Mouse (Mus musculus): ENCODE results near the gene Polrmt. TPM values are rescaled to one million over a fixed set of nuclear protein-coding genes. Genes with fewer than 3 reads are reported as not detected.
"Not testable (repeated sequence)": the region's sequence is repeated elsewhere in the genome, so short reads cannot be mapped to it uniquely, and the experiment has no call there.

Gene Polrmt
- polyA plus RNA-seq, 1 experiment from 2014 or later: 54.0 TPM

GRCm38 (mm10) chr10:79759675-79760074, 13.3 kb upstream of the Polrmt start:
- 96% methylated on average over 1 of the region's 1 CpGs for WGBS
- H3K9ac ChIP-seq (replicated peaks); H3K9me3 ChIP-seq; H3K27me3 ChIP-seq; ATAC-seq (ENCODE audit: insufficient number of reproducible peaks, insufficient read depth, low FRiP score, low TSS enrichment, low read depth); H3K4me3 ChIP-seq (replicated peaks); H3K4me2 ChIP-seq; H3K27ac ChIP-seq: not testable (repeated sequence)
- Histone ChIP-seq H3K4me1 (replicated peaks) (peaks cover 15% of the 10 kb centered on the region), H3K36me3 (peaks cover 77% of the 10 kb centered on the region)

- Histone ChIP-seq H3K36me3 (peaks cover 60% of the 10 kb centered on the region), H3K4me2 (no peak overlapping the region), H3K9ac (replicated peaks) (no peak overlapping the region), H3K4me3 (replicated peaks) (no peak overlapping the region), H3K27ac (no peak overlapping the region), H3K4me1 (replicated peaks) (peaks cover 10% of the 10 kb centered on the region), H3K27me3 (no peaks in the 10 kb centered on the region), H3K9me3 (no peaks in the 10 kb centered on the region)
- 88% methylated on average over 24 of the region's 24 CpGs for WGBS
- ATAC-seq (ENCODE audit: insufficient number of reproducible peaks, insufficient read depth, low FRiP score, low TSS enrichment, low read depth): no peak
These were observed 10.3 kb upstream of the Polrmt start for GRCm38 (mm10) chr10:79756660-79757059.

- H3K36me3 ChIP-seq: peaks cover 52% of the 10 kb centered on the region
- no peak overlapping the region for H3K27ac ChIP-seq
- 78% methylated on average over 3 of the region's 3 CpGs for WGBS
- H3K9ac ChIP-seq (replicated peaks): 0 out of 2 replicates have a peak overlapping the region, but pooled peaks have one; percentile 8
- no peak for ATAC-seq (ENCODE audit: insufficient number of reproducible peaks, insufficient read depth, low FRiP score, low TSS enrichment, low read depth)
- H3K4me3 ChIP-seq (replicated peaks): no peak overlapping the region
- peaks cover 10% of the 10 kb centered on the region for H3K4me1 ChIP-seq (replicated peaks)
- no peak overlapping the region for H3K4me2 ChIP-seq
- H3K27me3 ChIP-seq: no peaks in the 10 kb centered on the region
- H3K9me3 ChIP-seq: no peaks in the 10 kb centered on the region
These were observed 9.5 kb upstream of the Polrmt start for GRCm38 (mm10) chr10:79755854-79756253.

GRCm38 (mm10) chr10:79754856-79755516, 8.6 kb upstream of the Polrmt start, which contains the start of gene Fgf22:
TSS of gene Fgf22 (plus strand) at chr10:79755076.
- Histone ChIP-seq H3K9me3 (no peaks in the 10 kb centered on the region), H3K27ac (no peak within 1 kb of the TSS), H3K4me2 (peak within 1 kb of the TSS; percentile 81), H3K9ac (replicated peaks) (peak within 1 kb of the TSS; percentile 47), H3K27me3 (no peaks in the 10 kb centered on the region), H3K4me3 (replicated peaks) (peak within 1 kb of the TSS; percentile 40), H3K4me1 (replicated peaks) (peaks cover 10% of the 10 kb centered on the region), H3K36me3 (peaks cover 43% of the 10 kb centered on the region)
- ATAC-seq (ENCODE audit: insufficient number of reproducible peaks, insufficient read depth, low FRiP score, low TSS enrichment, low read depth): peak; percentile 76; the same call in 1 of the 2 replicates
- WGBS: 1% methylated on average over 36 of the region's 36 CpGs

- WGBS: 83% methylated on average over 6 of the region's 6 CpGs
- Histone ChIP-seq H3K36me3 (peaks cover 11% of the 10 kb centered on the region), H3K9ac (replicated peaks) (no peak overlapping the region), H3K4me2 (no peak overlapping the region), H3K4me3 (replicated peaks) (no peak overlapping the region), H3K9me3 (no peaks in the 10 kb centered on the region), H3K27ac (no peak overlapping the region), H3K4me1 (replicated peaks) (peaks cover 6% of the 10 kb centered on the region), H3K27me3 (no peaks in the 10 kb centered on the region)
- ATAC-seq (ENCODE audit: insufficient number of reproducible peaks, insufficient read depth, low FRiP score, low TSS enrichment, low read depth): no peak
These were observed 2.1 kb upstream of the Polrmt start for GRCm38 (mm10) chr10:79748496-79748895.

- WGBS: 25% methylated on average over 6 of the region's 6 CpGs
- H3K36me3 ChIP-seq: peaks cover 27% of the 10 kb centered on the region
- no peak overlapping the region for H3K9ac ChIP-seq (replicated peaks)
- peak; percentile 35; the same call in 1 of the 2 replicates for ATAC-seq (ENCODE audit: insufficient number of reproducible peaks, insufficient read depth, low FRiP score, low TSS enrichment, low read depth)
- H3K27ac ChIP-seq: no peak overlapping the region
- H3K4me2 ChIP-seq: peak overlapping the region; percentile 58
- peak overlapping the region; percentile 56 for H3K4me3 ChIP-seq (replicated peaks)
- peaks cover 6% of the 10 kb centered on the region for H3K4me1 ChIP-seq (replicated peaks)
- no peaks in the 10 kb centered on the region for H3K27me3 ChIP-seq
- H3K9me3 ChIP-seq: no peaks in the 10 kb centered on the region
These were observed 382 bp upstream of the Polrmt start for GRCm38 (mm10) chr10:79746774-79747151.

- 88% methylated on average over 3 of the region's 3 CpGs for WGBS
- H3K36me3 ChIP-seq: peaks cover 41% of the 10 kb centered on the region
- no peaks in the 10 kb centered on the region for H3K27me3 ChIP-seq
- H3K9ac ChIP-seq (replicated peaks): no peak overlapping the region
- no peak for ATAC-seq (ENCODE audit: insufficient number of reproducible peaks, insufficient read depth, low FRiP score, low TSS enrichment, low read depth)
- H3K27ac ChIP-seq: no peak overlapping the region
- peaks cover 8% of the 10 kb centered on the region for H3K9me3 ChIP-seq
- peaks cover 6% of the 10 kb centered on the region for H3K4me1 ChIP-seq (replicated peaks)
- H3K4me3 ChIP-seq (replicated peaks): peak overlapping the region; percentile 56
- peak overlapping the region; percentile 58 for H3K4me2 ChIP-seq
These were observed 970 bp downstream of the Polrmt start for GRCm38 (mm10) chr10:79745411-79745810.

GRCm38 (mm10) chr10:79743650-79744365, 2.6 kb downstream of the Polrmt start:
- H3K4me1 ChIP-seq (replicated peaks): peaks cover 6% of the 10 kb centered on the region
- no peaks in the 10 kb centered on the region for H3K27me3 ChIP-seq
- H3K9ac ChIP-seq (replicated peaks): no peak overlapping the region
- H3K9me3 ChIP-seq: peaks cover 24% of the 10 kb centered on the region
- ATAC-seq (ENCODE audit: insufficient number of reproducible peaks, insufficient read depth, low FRiP score, low TSS enrichment, low read depth): no peak
- no peak overlapping the region for H3K27ac ChIP-seq
- H3K4me3 ChIP-seq (replicated peaks): no peak overlapping the region
- WGBS: 93% methylated on average over 15 of the region's 15 CpGs
- H3K36me3 ChIP-seq: peaks cover 57% of the 10 kb centered on the region
- H3K4me2 ChIP-seq: no peak overlapping the region

- 93% methylated on average over 11 of the region's 11 CpGs for WGBS
- no peak for ATAC-seq (ENCODE audit: insufficient number of reproducible peaks, insufficient read depth, low FRiP score, low TSS enrichment, low read depth)
These were observed 3.2 kb downstream of the Polrmt start for GRCm38 (mm10) chr10:79743161-79743560.

GRCm38 (mm10) chr10:79740863-79741262, 5.5 kb downstream of the Polrmt start:
- Histone ChIP-seq H3K4me2 (no peak overlapping the region), H3K9ac (replicated peaks) (no peak overlapping the region), H3K27me3 (peaks cover 18% of the 10 kb centered on the region), H3K36me3 (peaks cover 86% of the 10 kb centered on the region), H3K4me3 (replicated peaks) (no peak overlapping the region), H3K4me1 (replicated peaks) (peaks cover 6% of the 10 kb centered on the region), H3K9me3 (peaks cover 54% of the 10 kb centered on the region), H3K27ac (no peak overlapping the region)
- 77% methylated on average over 11 of the region's 11 CpGs for WGBS
- no peak for ATAC-seq (ENCODE audit: insufficient number of reproducible peaks, insufficient read depth, low FRiP score, low TSS enrichment, low read depth)

More at GRCm38 (mm10) chr10:79743161-79743560, 3.2 kb downstream of the Polrmt start:
- Histone ChIP-seq H3K4me2 (no peak overlapping the region), H3K27ac (no peak overlapping the region), H3K9me3 (peaks cover 31% of the 10 kb centered on the region), H3K36me3 (peaks cover 63% of the 10 kb centered on the region), H3K4me3 (replicated peaks) (no peak overlapping the region), H3K9ac (replicated peaks) (no peak overlapping the region), H3K27me3 (no peaks in the 10 kb centered on the region), H3K4me1 (replicated peaks) (peaks cover 6% of the 10 kb centered on the region)

- 96% methylated on average over 28 of the region's 28 CpGs for WGBS
These were observed 7.1 kb downstream of the Polrmt start for GRCm38 (mm10) chr10:79739234-79739633.

More at GRCm38 (mm10) chr10:79739234-79739633, 7.1 kb downstream of the Polrmt start:
- ATAC-seq (ENCODE audit: insufficient number of reproducible peaks, insufficient read depth, low FRiP score, low TSS enrichment, low read depth): no peak
- no peak overlapping the region for H3K9ac ChIP-seq (replicated peaks)
- H3K4me3 ChIP-seq (replicated peaks): no peak overlapping the region
- peaks cover 5% of the 10 kb centered on the region; the same call in 1 of the 2 replicates for H3K4me1 ChIP-seq (replicated peaks)
- peaks cover 99% of the 10 kb centered on the region for H3K36me3 ChIP-seq
- H3K9me3 ChIP-seq: peaks cover 64% of the 10 kb centered on the region
- no peak overlapping the region for H3K27ac ChIP-seq
- H3K27me3 ChIP-seq: peaks cover 34% of the 10 kb centered on the region
- H3K4me2 ChIP-seq: no peak overlapping the region
